Mouse (Mus musculus) heart, adult 2 months (tissue): ENCODE results near the gene Spag7. TPM values are rescaled to one million over a fixed set of nuclear protein-coding genes. Genes with fewer than 3 reads are reported as not detected.

ENCODE experiments used
- DNase-seq, 2 experiments: peaks; one replicate each; pipeline ENCODE4 v3.0.0; 2021
- H3K27ac ChIP-seq: fragments of 200-600 bp; 2 replicates; pipeline ENCODE4 v1.8.1; 2022
- H3K27me3 ChIP-seq: fragments of 200-500 bp; 2 replicates; pipeline ENCODE4 v1.6.1; 2012; ENCODE audit warnings: mild to moderate bottlenecking, low read length, inconsistent platforms, mixed read lengths; ENCODE audit not compliant: control insufficient read depth, insufficient read depth
- H3K36me3 ChIP-seq: fragments of 200-500 bp; 2 replicates; pipeline ENCODE4 v1.6.1; 2012; ENCODE audit warnings: low read length, inconsistent platforms; ENCODE audit not compliant: control insufficient read depth, insufficient read depth
- H3K4me1 ChIP-seq: fragments of 200-500 bp; 2 replicates; pipeline ENCODE4 v1.6.1; 2011; ENCODE audit warnings: low read length; ENCODE audit not compliant: control insufficient read depth, insufficient read depth
- H3K4me3 ChIP-seq: fragments of 200-600 bp; 2 replicates; pipeline ENCODE4 v1.8.1; 2022
- H3K79me2 ChIP-seq: fragments of 200-500 bp; replicated peaks from 2 replicates; pipeline ENCODE4 v1.6.1; 2012; ENCODE audit warnings: mild to moderate bottlenecking, inconsistent platforms, low read length, moderate library complexity, mixed read lengths; ENCODE audit not compliant: control insufficient read depth, insufficient read depth
- H3K9ac ChIP-seq: fragments of 200-500 bp; 2 replicates; pipeline ENCODE4 v1.6.1; 2012; ENCODE audit warnings: low read depth, mild to moderate bottlenecking, control low read depth, inconsistent platforms, low read length, mixed read lengths
- CTCF ChIP-seq: fragments of 200-600 bp; IDR thresholded peaks from 2 replicates; pipeline ENCODE4 v1.8.1; 2022; ENCODE audit warnings: antibody characterized with exemption, mild to moderate bottlenecking, moderate library complexity
- EP300 ChIP-seq: fragments of 200-500 bp; IDR thresholded peaks from 2 replicates; pipeline ENCODE4 v1.6.1; 2011; ENCODE audit warnings: low read depth, low read length, control low read depth; ENCODE audit not compliant: insufficient read depth
- POLR2A ChIP-seq: fragments of 200-500 bp; IDR thresholded peaks from 2 replicates; pipeline ENCODE4 v1.6.1; 2011; ENCODE audit warnings: mild to moderate bottlenecking, low read depth, low read length, control low read depth; ENCODE audit not compliant: insufficient read depth
- WGBS: fragments of 180-500 bp; shearing (Covaris S2); methylation state at CpG from one replicate; pipeline ENCODE4 v1.1.7; 2018; 5-methylcytosine and 5-hydroxymethylcytosine counted together
- intact Hi-C: fragments of 180-260 bp; cut with DNase I; formaldehyde crosslinking; loops from one replicate; pipeline ENCODE4 v1.15.1; 2025
- long read RNA-seq: library from polyadenylated mRNA; stranded (forward); transcript quantifications from one replicate; pipeline ENCODE4 v2.0.0, GENCODE M21; 2021
- polyA plus RNA-seq: library from polyadenylated mRNA; depleted of rRNA; stranded (reverse); fragments of >200 nt; gene quantifications from 2 replicates; pipeline ENCODE4 v1.2.3, GENCODE M21; 2012; rRNA removed
- total RNA-seq, 2 experiments: library from RNA; stranded (reverse); gene quantifications; 2 replicates each; pipeline ENCODE4 v1.2.3; 2021

Spag7 gene
- 10 to 100 TPM; 82.8 to 99.4 TPM for total RNA-seq
- polyA plus RNA-seq, result 72.9 and 87.8 TPM in 2 replicates
- long read RNA-seq, transcript Spag7-201 (7 exons, 1,159 nt), result major isoform, 49 of 58 reads
- long read RNA-seq, partial matches to known transcripts, result 2 of 58 reads
- long read RNA-seq, other reads (novel, unspliced or antisense), result 7 of 58 reads

- intact Hi-C loops, result loop anchor here (1.0 to 2.0 kb wide), 3 partner anchors 14 to 31 kb away; partner anchors contain the start of genes Inca1, Kif1c, Pfn1 and Rnf167
- H3K4me3 ChIP-seq, result peak within 1 kb of the TSS; percentile 89
- H3K27ac ChIP-seq, result peak within 1 kb of the TSS; percentile 98
- peaks cover 3% of the 10 kb centered on the region for H3K36me3 ChIP-seq
- H3K9ac ChIP-seq, result peak within 1 kb of the TSS; percentile 88
- no peaks in the 10 kb centered on the region for H3K79me2 ChIP-seq
- WGBS, result under 1% methylated on average over 44 of the region's 44 CpGs
- peaks cover 2% of the 10 kb centered on the region for H3K4me1 ChIP-seq
- TF ChIP-seq EP300 (peak; percentile 52; the same call in 1 of the 2 replicates), POLR2A (peak; percentile 92), CTCF (0 out of 2 replicates have a peak, but pooled peaks have one; percentile 3)
- no peaks in the 10 kb centered on the region for H3K27me3 ChIP-seq
- peak; percentile 95 to 99 for DNase-seq
These were observed at the start of gene Spag7 for GRCm38 (mm10) chr11:70668771-70669505. Gene Spag7 (minus strand): TSS chr11:70669416.

- no peaks in the 10 kb centered on the region for H3K27me3 ChIP-seq
- no peaks in the 10 kb centered on the region for H3K4me1 ChIP-seq
- 75% methylated on average over 5 of the region's 5 CpGs for WGBS
- no peak for DNase-seq
- no peaks in the 10 kb centered on the region for H3K36me3 ChIP-seq
- H3K27ac ChIP-seq, result no peak overlapping the region
- H3K9ac ChIP-seq, result no peak overlapping the region
- no peaks in the 10 kb centered on the region for H3K79me2 ChIP-seq
- no peak for TF ChIP-seq POLR2A
- TF ChIP-seq EP300, result no peak
- TF ChIP-seq CTCF, result no peak
- no peak overlapping the region for H3K4me3 ChIP-seq
- intact Hi-C loops, result no loop called here
These were observed 49.3 kb upstream of the Spag7 start for GRCm38 (mm10) chr11:70718481-70718880.

GRCm38 (mm10) chr11:70715832-70716231, 46.6 kb upstream of the Spag7 start:
- TF ChIP-seq CTCF, result no peak
- no peak for TF ChIP-seq EP300
- TF ChIP-seq POLR2A, result no peak

GRCm38 (mm10) chr11:70713222-70713621, 44.0 kb upstream of the Spag7 start:
- WGBS, result 93% methylated on average over 6 of the region's 6 CpGs
- H3K4me1 ChIP-seq, result no peaks in the 10 kb centered on the region
- no peaks in the 10 kb centered on the region for H3K27me3 ChIP-seq
- H3K36me3 ChIP-seq, result no peaks in the 10 kb centered on the region; the same call in 1 of the 2 replicates
- intact Hi-C loops, result no loop called here
- H3K27ac ChIP-seq, result no peak overlapping the region
- no peak for DNase-seq
- H3K79me2 ChIP-seq, result no peaks in the 10 kb centered on the region
- no peak for TF ChIP-seq EP300
- no peak for TF ChIP-seq POLR2A
- TF ChIP-seq CTCF, result no peak
- no peak overlapping the region for H3K4me3 ChIP-seq
- H3K9ac ChIP-seq, result no peak overlapping the region

More at GRCm38 (mm10) chr11:70715832-70716231, 46.6 kb upstream of the Spag7 start:
- Histone ChIP-seq H3K27ac (no peak overlapping the region), H3K79me2 (no peaks in the 10 kb centered on the region), H3K4me3 (no peak overlapping the region), H3K36me3 (no peaks in the 10 kb centered on the region), H3K9ac (no peak overlapping the region), H3K27me3 (no peaks in the 10 kb centered on the region), H3K4me1 (no peaks in the 10 kb centered on the region)
- DNase-seq, result no peak
- 81% methylated on average over 6 of the region's 6 CpGs for WGBS
- intact Hi-C loops, result no loop called here

- H3K27ac ChIP-seq, result no peak overlapping the region
- H3K9ac ChIP-seq, result no peak overlapping the region
- intact Hi-C loops, result no loop called here
- TF ChIP-seq POLR2A (no peak), EP300 (no peak), CTCF (no peak)
- H3K4me3 ChIP-seq, result no peak overlapping the region
- WGBS, result 94% methylated on average over 10 of the region's 10 CpGs
- no peaks in the 10 kb centered on the region for H3K27me3 ChIP-seq
- no peaks in the 10 kb centered on the region for H3K4me1 ChIP-seq
- no peaks in the 10 kb centered on the region; the same call in 1 of the 2 replicates for H3K36me3 ChIP-seq
- DNase-seq, result no peak
- H3K79me2 ChIP-seq, result no peaks in the 10 kb centered on the region
These were observed 41.8 kb upstream of the Spag7 start for GRCm38 (mm10) chr11:70711026-70711425.

GRCm38 (mm10) chr11:70706127-70706526, 36.9 kb upstream of the Spag7 start:
- peaks cover 2% of the 10 kb centered on the region; the same call in 1 of the 2 replicates for H3K79me2 ChIP-seq
- no peak overlapping the region for H3K9ac ChIP-seq
- 72% methylated on average over 3 of the region's 3 CpGs for WGBS
- no peak for TF ChIP-seq POLR2A
- TF ChIP-seq CTCF, result no peak
- TF ChIP-seq EP300, result no peak
- intact Hi-C loops, result no loop called here
- H3K36me3 ChIP-seq, result peaks cover 5% of the 10 kb centered on the region; the same call in 1 of the 2 replicates
- H3K4me1 ChIP-seq, result peaks cover 6% of the 10 kb centered on the region
- no peaks in the 10 kb centered on the region for H3K27me3 ChIP-seq
- H3K27ac ChIP-seq, result no peak overlapping the region
- DNase-seq, result no peak
- H3K4me3 ChIP-seq, result no peak overlapping the region
